Mouse (Mus musculus) adipocyte (in vitro differentiated cells): ENCODE data around the gene Trim23.
"Not testable (repeated sequence)": the region's sequence is repeated elsewhere in the genome, so short reads cannot be mapped to it uniquely, and the experiment has no call there.

Experiments
- DNase-seq: peaks from one replicate; pipeline ENCODE4 v3.0.0-alpha.2; 2016; ENCODE audit warnings: low spot score

Trim23 gene

GRCm38 (mm10) chr13:104178650-104179121, at the start of gene Trim23:
Gene Trim23, plus strand, starts transcription at chr13:104178797.
- DNase-seq, result peak; percentile 99

DNA sequence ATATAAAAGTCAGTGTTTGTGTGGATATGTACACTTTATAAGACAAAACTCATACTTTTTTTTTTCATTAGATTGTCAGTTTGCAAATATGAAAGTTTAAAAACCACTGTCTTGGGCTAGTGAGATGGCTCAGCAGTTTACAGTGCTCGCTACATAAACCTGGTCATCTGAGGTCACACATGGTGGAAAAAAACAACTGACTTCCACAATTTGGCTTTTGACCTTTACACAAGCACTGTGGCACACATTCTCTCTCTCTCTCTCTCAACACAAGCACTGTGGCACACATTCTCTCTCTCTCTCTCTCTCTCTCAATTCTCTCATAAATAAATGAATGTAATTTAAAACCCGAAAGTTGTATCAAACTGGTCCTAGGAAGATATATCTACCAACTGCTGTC, 46.0 kb upstream of the Trim23 start:
- peak; percentile 53 for DNase-seq

- DNase-seq, result no peak
These were observed 44.0 kb upstream of the Trim23 start for GRCm38 (mm10) chr13:104134510-104135085.

GRCm38 (mm10) chr13:104139369-104140209, 39.0 kb upstream of the Trim23 start:
- DNase-seq, result peak; percentile 80

GRCm38 (mm10) chr13:104144871-104145270, 33.7 kb upstream of the Trim23 start:
- no peak for DNase-seq

DNA sequence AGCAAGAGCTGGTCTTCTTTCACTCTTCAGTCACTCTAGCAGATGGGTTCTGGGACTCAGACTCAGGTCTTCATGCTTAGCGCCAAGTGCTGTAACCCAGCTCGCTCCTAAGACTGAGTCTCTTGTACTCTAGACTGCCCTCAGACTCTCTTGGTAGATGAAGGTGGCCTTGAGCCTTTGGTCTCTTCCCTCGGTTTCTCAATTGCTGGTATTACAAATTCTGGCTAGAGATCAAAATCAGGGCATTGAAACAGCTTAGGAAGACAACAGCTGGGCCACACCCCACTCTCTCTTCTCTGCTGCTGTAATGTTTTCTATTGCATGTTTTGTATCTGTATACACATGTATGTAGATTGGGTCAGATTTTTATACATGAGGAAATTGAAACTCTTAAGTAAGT, 33.0 kb upstream of the Trim23 start:
- peak; percentile 67 for DNase-seq

DNA sequence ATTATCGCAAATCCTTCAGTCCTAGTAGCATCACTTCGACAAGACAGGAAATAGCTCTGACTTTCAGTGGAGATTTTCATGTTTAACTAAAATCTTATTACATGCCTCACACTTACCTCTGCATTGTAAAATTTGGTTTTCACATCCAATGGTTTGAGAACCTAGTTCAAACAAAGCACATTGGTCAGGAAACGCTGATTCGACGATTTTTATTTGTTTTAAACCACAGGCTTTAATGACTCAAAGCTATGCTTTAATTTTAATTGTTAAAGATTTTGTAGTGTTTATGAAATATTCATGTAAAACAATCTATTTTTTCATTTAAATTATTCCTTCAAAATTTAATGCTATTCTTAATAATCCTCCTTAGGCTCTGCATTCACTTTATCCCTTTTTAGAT, 24.4 kb upstream of the Trim23 start:
- DNase-seq, result no peak

DNA sequence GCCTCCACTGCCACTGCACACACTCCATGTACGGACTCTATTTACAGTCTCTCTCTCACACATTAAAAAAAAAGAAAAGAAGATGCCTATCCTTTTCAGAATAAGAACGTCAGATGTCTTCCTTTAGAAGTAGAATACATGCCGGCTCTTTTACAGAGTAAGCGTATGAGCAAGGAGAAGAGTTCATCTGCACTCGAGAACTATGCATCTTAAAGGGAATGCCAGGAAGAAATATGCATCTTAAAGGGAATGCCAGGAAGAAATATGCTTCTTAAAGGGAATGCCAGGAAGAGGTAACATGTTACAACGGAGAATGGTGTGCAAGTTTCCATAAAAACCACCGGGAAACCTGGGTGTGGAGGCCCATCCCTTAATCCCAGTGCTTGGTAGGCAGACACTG, 23.5 kb upstream of the Trim23 start:
- DNase-seq, result no peak

GRCm38 (mm10) chr13:104155686-104156085, 22.9 kb upstream of the Trim23 start:
- DNase-seq, result no peak

GRCm38 (mm10) chr13:104171711-104172110, 6.9 kb upstream of the Trim23 start:
- DNase-seq, result no peak

DNA sequence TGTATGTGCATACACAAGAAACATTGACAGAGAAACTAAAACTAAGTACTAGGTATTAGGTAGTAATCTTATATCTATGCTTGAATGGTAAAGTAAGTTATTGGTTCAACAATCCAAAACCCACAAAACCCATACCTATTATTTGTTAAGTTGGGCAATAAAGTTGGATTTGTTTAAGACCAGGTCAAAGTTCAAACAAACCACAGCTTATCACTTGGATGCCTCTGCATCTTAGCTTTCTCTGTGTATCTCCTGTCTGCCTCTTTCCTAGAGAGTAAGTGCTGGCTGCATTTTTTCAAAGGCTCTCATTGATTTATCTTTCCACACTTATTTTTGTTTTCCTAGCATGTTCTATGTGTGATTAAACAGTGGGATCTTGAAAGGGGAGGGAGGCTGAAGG, 6.1 kb upstream of the Trim23 start:
- no peak for DNase-seq

GRCm38 (mm10) chr13:104176874-104177273, 1.7 kb upstream of the Trim23 start:
- no peak for DNase-seq

DNA sequence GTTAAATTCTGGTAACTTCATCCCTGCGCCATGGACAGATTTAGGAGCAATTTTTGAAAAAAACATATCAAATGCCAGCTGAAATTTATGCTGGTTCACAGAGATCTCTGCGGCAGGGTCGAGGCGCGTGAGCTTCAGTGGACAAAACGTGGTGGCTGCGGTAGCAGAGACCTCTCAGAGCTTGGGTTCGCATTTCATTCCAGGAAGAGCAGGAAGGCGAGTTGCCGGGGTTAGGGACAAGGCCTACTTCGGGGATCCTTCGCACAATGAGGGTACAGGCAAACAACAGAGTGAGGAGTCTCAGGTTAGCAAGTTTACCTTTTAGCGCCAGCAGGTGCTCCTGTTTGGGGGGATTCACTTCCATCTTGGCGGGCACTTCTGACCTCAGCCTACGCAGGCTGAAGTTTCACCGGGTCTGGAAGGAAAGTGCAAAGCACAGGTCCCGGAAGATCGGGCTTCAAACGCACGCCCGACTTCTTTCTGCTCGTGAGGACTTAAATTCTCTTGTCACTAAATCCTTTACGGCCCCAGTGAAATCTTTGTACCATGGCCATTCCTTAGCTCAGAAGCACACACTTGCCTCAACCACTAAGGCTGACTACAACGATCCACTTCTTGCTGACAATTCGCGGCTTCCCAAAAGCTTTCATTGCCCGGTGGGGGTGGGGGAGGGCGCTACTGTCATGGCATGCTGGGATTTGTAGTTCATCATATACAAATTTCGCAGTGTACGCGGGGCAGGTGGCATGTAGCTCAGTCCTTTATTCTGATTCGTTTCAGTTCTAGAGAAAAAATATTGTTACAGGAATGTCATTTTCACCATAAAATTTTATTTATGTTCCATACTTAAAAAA, 574 bp upstream of the Trim23 start, which contains the start of gene Trappc13:
TSS of gene Trappc13 (minus strand) at position 674 of the 854 bp plus-strand sequence.
- no peak for DNase-seq

GRCm38 (mm10) chr13:104179176-104179888, 735 bp downstream of the Trim23 start:
- peak; percentile 44 for DNase-seq

GRCm38 (mm10) chr13:104187357-104187756, 8.8 kb downstream of the Trim23 start:
- DNase-seq, result no peak

- not testable (repeated sequence) for DNase-seq
These were observed 17.3 kb downstream of the Trim23 start for GRCm38 (mm10) chr13:104195891-104196290.

- peak; percentile 7 for DNase-seq
These were observed 25.7 kb downstream of the Trim23 start for GRCm38 (mm10) chr13:104204313-104204712.

GRCm38 (mm10) chr13:104227478-104227877, 48.9 kb downstream of the Trim23 start:
- DNase-seq, result peak; percentile 19

DNA sequence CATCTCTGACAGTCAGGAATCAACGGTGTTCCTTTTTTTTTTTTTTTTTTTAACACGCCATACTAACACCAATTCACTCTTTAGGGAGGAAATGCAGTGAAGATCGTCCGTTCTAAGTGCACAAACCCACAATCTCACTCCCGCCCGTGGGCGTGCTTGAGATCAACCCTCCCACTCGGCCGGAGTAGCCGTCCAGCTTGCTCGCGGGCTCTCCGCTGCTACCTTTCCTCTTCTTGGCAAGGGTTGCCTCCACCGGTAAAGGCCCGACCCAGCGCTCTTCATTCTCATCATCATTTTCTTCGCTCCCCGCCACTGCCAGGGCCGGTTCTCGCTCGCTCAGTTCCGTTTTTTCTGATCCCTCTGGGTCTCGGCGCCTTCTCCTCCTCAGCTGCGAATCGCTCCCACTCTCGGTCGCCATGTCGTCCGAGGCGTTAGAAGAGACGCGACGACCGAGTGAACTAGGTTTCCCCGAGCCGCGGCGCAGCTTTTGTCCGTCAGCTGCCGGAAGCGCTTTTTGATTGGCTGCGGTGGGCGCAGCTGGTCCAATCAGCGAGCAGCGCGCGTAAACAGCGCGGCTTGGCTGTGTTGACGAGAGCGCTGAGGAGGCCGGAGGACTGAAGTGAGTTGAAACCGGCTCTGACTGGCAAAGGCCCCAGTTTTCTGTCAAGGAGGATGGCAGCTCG, 49.9 kb downstream of the Trim23 start, which contains the start of the genes Cenpk and Ppwd1:
TSS of gene Cenpk (plus strand) at position 228 of the 683 bp plus-strand sequence.
TSS of gene Ppwd1 (minus strand) at position 460 of the 683 bp plus-strand sequence.
- DNase-seq, result peak; percentile 95

DNA sequence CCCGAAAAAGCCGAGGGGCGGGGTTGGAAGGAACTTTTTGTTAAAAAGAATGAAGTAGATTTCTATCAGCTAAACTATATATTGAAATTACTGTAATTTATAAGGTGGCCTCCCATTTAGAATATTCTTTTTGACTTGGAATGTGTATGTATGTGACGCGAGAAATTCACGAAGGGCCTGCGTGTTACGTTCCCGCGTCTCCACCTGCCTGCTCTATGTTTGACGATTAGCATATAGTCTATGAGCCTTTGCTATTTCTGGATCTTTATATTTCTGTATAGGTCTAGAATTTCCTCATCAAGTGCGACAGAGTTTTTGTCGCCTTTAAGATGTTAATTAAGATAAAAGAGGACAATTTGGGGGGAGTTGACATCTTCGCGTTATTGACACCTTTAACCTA, 50.6 kb downstream of the Trim23 start:
- no peak for DNase-seq
